Mouse (Mus musculus): ENCODE measurements around the gene Vac14.

GRCm38 (mm10) chr8:110751490-110751889 is 133.1 kb downstream of the Vac14 start:
- TF ChIP-seq CTCF (IDR thresholded peaks at IDR 0.05; ENCODE audit: extremely low read depth, insufficient read depth, low read length) (no peak), POLR2A (IDR thresholded peaks at IDR 0.05; ENCODE audit: extremely low read depth, insufficient read depth, low read length) (no peak)
